ENCODE assay signal across 11 mouse cellular contexts in the genomic region with DNA sequence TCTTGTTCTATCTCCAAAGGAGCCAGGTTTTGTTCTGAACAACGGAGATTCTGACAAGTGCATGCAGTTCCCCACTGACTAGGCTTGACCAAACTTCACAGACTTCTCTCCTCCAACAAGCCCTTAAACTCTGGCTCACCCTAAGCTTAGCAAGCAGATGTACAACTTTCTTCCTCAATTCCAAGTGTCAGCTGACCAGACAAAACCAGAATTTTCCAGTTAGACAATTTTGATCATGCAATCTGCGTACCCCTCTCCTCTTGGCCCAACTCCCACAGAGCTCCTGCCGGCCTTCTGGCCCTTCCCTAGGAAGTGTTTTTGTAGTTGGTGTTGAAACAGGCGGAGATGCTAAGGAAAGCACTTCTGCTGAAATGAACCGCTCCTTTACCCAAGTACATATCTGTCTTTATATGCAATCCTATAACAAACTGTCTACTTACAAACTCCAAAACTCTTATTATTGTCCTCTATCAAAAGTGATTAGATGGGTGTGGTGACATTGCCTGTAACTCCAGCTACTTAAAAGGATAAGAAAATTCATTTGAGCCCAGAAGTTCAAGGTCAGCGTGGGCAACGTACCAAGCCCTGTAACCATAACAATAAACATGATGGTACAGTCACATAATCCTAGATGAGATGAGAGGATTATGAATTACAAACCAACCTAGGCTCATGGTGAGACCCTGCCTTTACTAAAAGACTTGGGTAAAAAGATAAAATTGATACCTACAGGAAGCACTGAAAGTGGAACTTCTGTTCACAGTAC. TPM values are rescaled to one million over a fixed set of nuclear protein-coding genes. Genes with fewer than 3 reads are reported as not detected.
A peak's percentile ranks its signal among the peaks of the same experiment; 100 is the strongest.
DNase-seq lines count a peak whose midpoint lies in the region; ATAC-seq and TF ChIP-seq lines count a peak whose summit lies in the region.
"Had no signal": no experiment of that assay in that cellular context is flagged by ENCODE, and none has a peak within 500 bp of the region (broad histone marks: within the 10 kb centered on the region; RNA-seq: fewer than 3 reads in every experiment).

No protein-coding gene starts in this region.

- H3K36me3 ChIP-seq in hindbrain, postnatal 0 days (ENCODE audit: insufficient read depth, low read length), result no peaks in the 10 kb centered on the region
- no peaks in the 10 kb centered on the region for H3K36me3 ChIP-seq in hindbrain, embryonic 10.5 days
- H3K36me3 ChIP-seq in thymus, adult 2 months (ENCODE audit: control insufficient read depth, insufficient read depth, low read length), result no peaks in the 10 kb centered on the region
- H3K36me3 ChIP-seq: hindbrain, embryonic 15.5 days; limb, embryonic 15.5 days had no signal

- no peak for TF ChIP-seq CTCF in hindbrain, postnatal 0 days (IDR thresholded peaks at IDR 0.05; ENCODE audit: low read depth)
- no peak for TF ChIP-seq CTCF in thymus, adult 2 months (IDR thresholded peaks at IDR 0.05; ENCODE audit: borderline replicate concordance, control insufficient read depth, extremely low read depth, insufficient read depth, low read length, poor library complexity)

- 0 out of 2 replicates have a peak, but pooled peaks have one; percentile 21 for ATAC-seq in hindbrain, postnatal 0 days
- ATAC-seq in granulocyte monocyte progenitor cell, adult 5-6 weeks (replicated peaks; ENCODE audit: poor library complexity, severe bottlenecking), result peak; percentile 74

- TF ChIP-seq POLR2A in thymus, adult 2 months (IDR thresholded peaks at IDR 0.05; ENCODE audit: control insufficient read depth, extremely low read depth, insufficient read depth, low read length, poor library complexity), result no peak

- no peaks in the 10 kb centered on the region for H3K4me1 ChIP-seq in hindbrain, postnatal 0 days (ENCODE audit: insufficient read depth, low read length)
- peaks cover 15% of the 10 kb centered on the region for H3K4me1 ChIP-seq in hindbrain, embryonic 10.5 days (replicated peaks)
- H3K4me1 ChIP-seq in thymus, adult 2 months (replicated peaks; ENCODE audit: control insufficient read depth, insufficient read depth, low read length), result peaks cover 2% of the 10 kb centered on the region; the same call in 1 of the 2 replicates

- no peak overlapping the region for H3K4me2 ChIP-seq in hindbrain, postnatal 0 days (ENCODE audit: low read depth, low read length)
- H3K4me2 ChIP-seq: hindbrain, embryonic 15.5 days; limb, embryonic 15.5 days had no signal

- no peaks in the 10 kb centered on the region for H3K27me3 ChIP-seq in hindbrain, postnatal 0 days (ENCODE audit: insufficient read depth, low read length)
- H3K27me3 ChIP-seq in hindbrain, embryonic 10.5 days (ENCODE audit: insufficient read depth, poor library complexity, severe bottlenecking), result no peaks in the 10 kb centered on the region
- no peaks in the 10 kb centered on the region for H3K27me3 ChIP-seq in thymus, adult 2 months (ENCODE audit: control insufficient read depth, insufficient read depth, low read length)
- H3K27me3 ChIP-seq: hindbrain, embryonic 15.5 days; limb, embryonic 15.5 days had no signal

- H3K9me3 ChIP-seq in hindbrain, postnatal 0 days (ENCODE audit: low read length), result no peaks in the 10 kb centered on the region
- H3K9me3 ChIP-seq in hindbrain, embryonic 10.5 days, result no peaks in the 10 kb centered on the region
- H3K9me3 ChIP-seq: hindbrain, embryonic 15.5 days; limb, embryonic 15.5 days had no signal

- H3K9ac ChIP-seq in hindbrain, postnatal 0 days (replicated peaks; ENCODE audit: low read length), result no peak overlapping the region
- H3K9ac ChIP-seq: hindbrain, embryonic 15.5 days; limb, embryonic 15.5 days had no signal

- H3K27ac ChIP-seq in hindbrain, postnatal 0 days, result no peak overlapping the region; the same call in 1 of the 2 replicates
- H3K27ac ChIP-seq in hindbrain, embryonic 10.5 days, result no peak overlapping the region
- H3K27ac ChIP-seq in thymus, adult 2 months (ENCODE audit: control insufficient read depth, insufficient read depth, low read length), result no peak overlapping the region
- H3K27ac ChIP-seq: hindbrain, embryonic 15.5 days; limb, embryonic 15.5 days had no signal

- no peak overlapping the region for H3K4me3 ChIP-seq in hindbrain, postnatal 0 days (ENCODE audit: low read length)
- H3K4me3 ChIP-seq in hindbrain, embryonic 10.5 days, result no peak overlapping the region
- no peak overlapping the region for H3K4me3 ChIP-seq in thymus, adult 2 months (ENCODE audit: control insufficient read depth, insufficient read depth, low read length)
- H3K4me3 ChIP-seq: hindbrain, embryonic 15.5 days; limb, embryonic 15.5 days had no signal

- 51% methylated on average over 7 of the region's 7 CpGs for WGBS in hindbrain, postnatal 0 days
- WGBS in hindbrain, embryonic 10.5 days, result 80% methylated on average over 7 of the region's 7 CpGs
- WGBS in thymus, adult 2 months, result 86% methylated on average over 7 of the region's 7 CpGs

- DNase-seq in hindbrain, postnatal 0 days (ENCODE audit: low spot score), result peak; percentile 30
- no peak for DNase-seq in hindbrain, embryonic 10.5 days (ENCODE audit: low spot score)
- DNase-seq in ovary, postnatal 36 days (ENCODE audit: low spot score), result peak; percentile 31
- no peak for DNase-seq in ovary, adult 18-20 months (ENCODE audit: low spot score)
- no peak for DNase-seq in retina, embryonic 14.5 days (ENCODE audit: low spot score)
- no peak for DNase-seq in spleen, adult 18-20 months
- no peak for DNase-seq in thymus, adult 2 months
- DNase-seq: cerebellum, adult 8-10 months had no signal

RNA-seq across cellular contexts. Expression of gene Lrp6, which starts 10.4 kb away (rescaled TPM):
- total RNA-seq in hindbrain, postnatal 0 days (2014; rRNA removed), result 23.9 and 26.1 TPM in 2 replicates
- polyA plus RNA-seq in hindbrain, postnatal 0 days (2015; fragmentation: Nextera tagmentation; extraction: Ambion mirVana), result 12.1 and 13.0 TPM in 2 replicates
- polyA plus RNA-seq in hindbrain, embryonic 10.5 days (2016; fragmentation: Nextera tagmentation; extraction: Ambion mirVana), result 24.7 and 25.3 TPM in 2 replicates
- total RNA-seq in granulocyte monocyte progenitor cell, adult 5-6 weeks (2014; fragmentation: Nextera tagmentation), result 17.2 and 22.6 TPM in 2 replicates
- 31.3 and 36.1 TPM in 2 replicates for total RNA-seq in granulocyte monocyte progenitor cell, adult 5-6 weeks (2017)
- polyA plus RNA-seq in thymus, adult 2 months (2012; rRNA removed), result 28.3 and 33.8 TPM in 2 replicates

Comparison
In these comparisons a context has a peak if more than half of its experiments do, and no peak if none do; other contexts are left out.
1. DNase-seq: peak in hindbrain, postnatal 0 days (single experiment) and ovary, postnatal 36 days (single experiment); none in hindbrain, embryonic 10.5 days (single experiment), ovary, adult 18-20 months (single experiment), retina, embryonic 14.5 days (single experiment), spleen, adult 18-20 months (0 of 2) and thymus, adult 2 months (single experiment).